Mouse (Mus musculus): ENCODE measurements at regions not wholly inside any gene's neighbourhood (a gene's known extent, or its start where the extent isn't known, plus 50 kb on each side); places are given as distances from the start of the nearest gene placed in this dataset.

DNA sequence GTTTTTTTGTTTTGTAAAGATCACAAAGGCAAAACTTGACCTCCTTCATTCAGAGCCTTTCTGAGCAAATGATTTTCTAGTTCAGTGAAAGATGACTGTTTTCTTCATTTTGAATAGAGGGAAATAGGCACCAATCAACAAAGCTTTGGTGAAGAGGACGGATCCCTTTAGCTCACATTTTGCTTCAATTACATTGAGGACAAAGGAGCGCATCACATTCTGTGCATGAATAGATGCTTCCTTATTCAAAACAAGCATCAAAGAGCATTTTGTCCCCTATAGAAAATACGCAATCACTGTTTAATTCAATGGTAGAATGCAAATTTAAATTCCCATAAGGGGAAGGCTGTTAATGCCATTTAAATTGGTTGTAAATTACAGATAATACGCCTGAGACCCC, 150.4 kb upstream of the Rai2 start:
- Histone ChIP-seq H3K27ac (ENCODE audit: insufficient read depth, low read length) (no peak overlapping the region), H3K4me1 (ENCODE audit: control insufficient read depth, insufficient read depth, insufficient read length) (no peaks in the 10 kb centered on the region), H3K4me3 (ENCODE audit: extremely low read depth, insufficient read depth, insufficient read length) (no peak overlapping the region), H3K27me3 (ENCODE audit: control insufficient read depth, insufficient read depth, low read length) (no peaks in the 10 kb centered on the region), H3K36me3 (ENCODE audit: control insufficient read depth, insufficient read depth, low read length) (no peaks in the 10 kb centered on the region)
- TF ChIP-seq POLR2A (IDR thresholded peaks at IDR 0.05; ENCODE audit: low read depth, low read length) (no peak), CTCF (IDR thresholded peaks at IDR 0.05; ENCODE audit: extremely low read depth, insufficient read depth, insufficient read length, insufficient replicate concordance) (no peak)
- DNase-seq (ENCODE audit: low read depth in 1 of 2, low spot score in 2 of 2): no peak
- WGBS: 84% methylated on average over 4 of the region's 4 CpGs

DNA sequence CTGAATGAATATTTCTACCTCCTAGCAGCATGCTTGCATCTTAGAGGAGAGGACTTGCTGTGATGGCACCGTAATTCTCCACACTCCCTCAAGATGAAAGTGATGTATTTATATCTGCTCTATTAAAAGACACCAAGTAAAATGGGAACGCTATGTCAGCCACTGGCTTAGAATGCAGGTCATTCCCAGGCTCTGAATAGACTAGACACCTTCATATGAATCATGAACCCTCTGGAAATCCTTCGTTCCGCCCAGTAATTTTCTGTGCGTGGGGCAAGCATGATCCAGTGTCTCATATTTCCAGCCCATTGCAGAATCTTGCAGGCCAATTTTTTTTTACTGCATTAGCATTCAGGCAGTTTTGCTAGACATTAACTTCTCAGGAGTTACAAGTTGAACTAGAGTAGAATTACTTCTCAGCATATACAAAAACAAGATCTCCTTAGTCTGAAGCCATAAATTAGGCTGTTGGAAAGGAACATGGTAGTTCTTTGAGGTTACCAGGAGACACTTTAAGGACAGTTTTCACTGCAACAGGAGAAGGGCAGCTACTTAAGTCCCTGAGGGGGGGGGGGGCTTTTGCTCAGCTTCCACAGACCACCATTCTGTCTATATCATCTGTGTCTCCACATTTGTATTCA, 134.7 kb upstream of the Rai2 start:
- Histone ChIP-seq H3K27ac (ENCODE audit: insufficient read depth, low read length) (no peak overlapping the region), H3K27me3 (ENCODE audit: control insufficient read depth, insufficient read depth, low read length) (no peaks in the 10 kb centered on the region), H3K4me1 (ENCODE audit: control insufficient read depth, insufficient read depth, insufficient read length) (no peaks in the 10 kb centered on the region), H3K36me3 (ENCODE audit: control insufficient read depth, insufficient read depth, low read length) (no peaks in the 10 kb centered on the region), H3K4me3 (ENCODE audit: extremely low read depth, insufficient read depth, insufficient read length) (no peak overlapping the region)
- 90% methylated on average over 5 of the region's 5 CpGs for WGBS
- no peak for DNase-seq (ENCODE audit: low read depth in 1 of 2, low spot score in 2 of 2)
- TF ChIP-seq POLR2A (IDR thresholded peaks at IDR 0.05; ENCODE audit: low read depth, low read length) (no peak), CTCF (IDR thresholded peaks at IDR 0.05; ENCODE audit: extremely low read depth, insufficient read depth, insufficient read length, insufficient replicate concordance) (no peak)

- H3K36me3 ChIP-seq (ENCODE audit: control insufficient read depth, insufficient read depth, low read length): no peaks in the 10 kb centered on the region
- WGBS: 60% methylated on average over 2 of the region's 2 CpGs
Observed at GRCm38 (mm10) chrX:161583872-161584271, 133.0 kb upstream of the Rai2 start.

DNA sequence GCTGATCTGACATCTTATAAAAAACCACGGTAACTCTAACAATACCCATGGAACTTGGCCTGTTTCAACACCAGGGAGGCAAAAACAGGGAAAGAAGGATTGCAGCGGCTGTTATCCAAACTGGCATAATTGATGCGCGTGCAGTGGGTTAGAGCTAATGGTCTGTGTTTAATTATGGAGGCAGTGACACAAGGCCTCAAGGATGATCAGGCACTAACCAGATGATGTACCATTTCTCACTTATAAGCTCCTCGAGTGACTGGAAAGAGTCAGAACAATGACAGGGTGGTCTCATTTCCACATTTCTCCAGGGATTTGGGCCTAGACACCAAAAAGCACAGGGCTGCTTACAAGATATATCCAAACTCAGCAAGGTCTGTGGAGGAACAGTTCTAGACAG, 83.0 kb upstream of the Rai2 start:
- TF ChIP-seq POLR2A (IDR thresholded peaks at IDR 0.05; ENCODE audit: low read depth, low read length) (no peak), CTCF (IDR thresholded peaks at IDR 0.05; ENCODE audit: extremely low read depth, insufficient read depth, insufficient read length, insufficient replicate concordance) (no peak)
- no peaks in the 10 kb centered on the region for H3K36me3 ChIP-seq (ENCODE audit: control insufficient read depth, insufficient read depth, low read length)
- WGBS: 93% methylated on average over 5 of the region's 5 CpGs
- H3K4me3 ChIP-seq (ENCODE audit: extremely low read depth, insufficient read depth, insufficient read length): no peak overlapping the region
- H3K27ac ChIP-seq (ENCODE audit: insufficient read depth, low read length): no peak overlapping the region
- no peaks in the 10 kb centered on the region for H3K27me3 ChIP-seq (ENCODE audit: control insufficient read depth, insufficient read depth, low read length)
- no peak for DNase-seq (ENCODE audit: low read depth in 1 of 2, low spot score in 2 of 2)
- H3K4me1 ChIP-seq (ENCODE audit: control insufficient read depth, insufficient read depth, insufficient read length): no peaks in the 10 kb centered on the region

More at GRCm38 (mm10) chrX:161583872-161584271, 133.0 kb upstream of the Rai2 start:
- no peak overlapping the region for H3K4me3 ChIP-seq (ENCODE audit: extremely low read depth, insufficient read depth, insufficient read length)
- TF ChIP-seq CTCF (IDR thresholded peaks at IDR 0.05; ENCODE audit: extremely low read depth, insufficient read depth, insufficient read length, insufficient replicate concordance) (no peak), POLR2A (IDR thresholded peaks at IDR 0.05; ENCODE audit: low read depth, low read length) (no peak)
- no peak for DNase-seq (ENCODE audit: low read depth in 1 of 2, low spot score in 2 of 2)
- no peaks in the 10 kb centered on the region for H3K4me1 ChIP-seq (ENCODE audit: control insufficient read depth, insufficient read depth, insufficient read length)
- H3K27me3 ChIP-seq (ENCODE audit: control insufficient read depth, insufficient read depth, low read length): no peaks in the 10 kb centered on the region
- H3K27ac ChIP-seq (ENCODE audit: insufficient read depth, low read length): no peak overlapping the region

DNA sequence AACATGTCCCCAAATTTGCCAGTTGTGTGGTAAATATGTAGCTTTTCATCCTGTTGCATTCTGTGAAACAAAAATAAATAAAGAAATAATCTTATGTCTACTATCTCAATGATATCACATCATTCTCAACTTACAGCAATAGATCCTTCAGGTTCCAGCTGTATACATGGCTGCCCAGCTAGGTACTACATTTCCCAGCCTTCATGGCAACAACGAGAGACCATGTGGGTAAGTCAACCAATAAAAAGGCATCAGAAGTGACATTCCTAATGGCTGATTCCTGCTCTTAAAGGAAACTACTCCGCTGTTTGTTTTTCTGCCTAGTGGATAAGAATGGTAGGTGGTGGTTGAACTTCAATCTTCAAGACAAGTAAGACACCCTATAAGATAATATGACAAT, 82.5 kb upstream of the Rai2 start:
- no peak for DNase-seq (ENCODE audit: low read depth in 1 of 2, low spot score in 2 of 2)
- TF ChIP-seq POLR2A (IDR thresholded peaks at IDR 0.05; ENCODE audit: low read depth, low read length) (no peak), CTCF (IDR thresholded peaks at IDR 0.05; ENCODE audit: extremely low read depth, insufficient read depth, insufficient read length, insufficient replicate concordance) (no peak)
- H3K27me3 ChIP-seq (ENCODE audit: control insufficient read depth, insufficient read depth, low read length): no peaks in the 10 kb centered on the region
- no peaks in the 10 kb centered on the region for H3K36me3 ChIP-seq (ENCODE audit: control insufficient read depth, insufficient read depth, low read length)
- H3K27ac ChIP-seq (ENCODE audit: insufficient read depth, low read length): no peak overlapping the region
- no peak overlapping the region for H3K4me3 ChIP-seq (ENCODE audit: extremely low read depth, insufficient read depth, insufficient read length)
- no peaks in the 10 kb centered on the region for H3K4me1 ChIP-seq (ENCODE audit: control insufficient read depth, insufficient read depth, insufficient read length)
- 73% methylated on average over 2 of the region's 2 CpGs for WGBS

GRCm38 (mm10) chrX:161635678-161636077, 81.2 kb upstream of the Rai2 start:
- WGBS: 62% methylated on average over 9 of the region's 9 CpGs
- Histone ChIP-seq H3K27me3 (ENCODE audit: control insufficient read depth, insufficient read depth, low read length) (no peaks in the 10 kb centered on the region), H3K4me3 (ENCODE audit: extremely low read depth, insufficient read depth, insufficient read length) (no peak overlapping the region), H3K27ac (ENCODE audit: insufficient read depth, low read length) (no peak overlapping the region), H3K36me3 (ENCODE audit: control insufficient read depth, insufficient read depth, low read length) (no peaks in the 10 kb centered on the region), H3K4me1 (ENCODE audit: control insufficient read depth, insufficient read depth, insufficient read length) (no peaks in the 10 kb centered on the region)
- DNase-seq (ENCODE audit: low read depth in 1 of 2, low spot score in 2 of 2): no peak
- no peak for TF ChIP-seq POLR2A (IDR thresholded peaks at IDR 0.05; ENCODE audit: low read depth, low read length)
- TF ChIP-seq CTCF (IDR thresholded peaks at IDR 0.05; ENCODE audit: extremely low read depth, insufficient read depth, insufficient read length, insufficient replicate concordance): no peak

GRCm38 (mm10) chrX:161653106-161653505, 63.8 kb upstream of the Rai2 start:
- H3K4me1 ChIP-seq (ENCODE audit: control insufficient read depth, insufficient read depth, insufficient read length): no peaks in the 10 kb centered on the region
- no peaks in the 10 kb centered on the region for H3K36me3 ChIP-seq (ENCODE audit: control insufficient read depth, insufficient read depth, low read length)
- H3K4me3 ChIP-seq (ENCODE audit: extremely low read depth, insufficient read depth, insufficient read length): no peak overlapping the region
- no peak for DNase-seq (ENCODE audit: low read depth in 1 of 2, low spot score in 2 of 2)
- 79% methylated on average over 2 of the region's 2 CpGs for WGBS
- H3K27me3 ChIP-seq (ENCODE audit: control insufficient read depth, insufficient read depth, low read length): no peaks in the 10 kb centered on the region
- no peak overlapping the region for H3K27ac ChIP-seq (ENCODE audit: insufficient read depth, low read length)
- TF ChIP-seq POLR2A (IDR thresholded peaks at IDR 0.05; ENCODE audit: low read depth, low read length) (no peak), CTCF (IDR thresholded peaks at IDR 0.05; ENCODE audit: extremely low read depth, insufficient read depth, insufficient read length, insufficient replicate concordance) (no peak)
